Mouse (Mus musculus): ENCODE measurements around the gene Dhcr7.

DNA sequence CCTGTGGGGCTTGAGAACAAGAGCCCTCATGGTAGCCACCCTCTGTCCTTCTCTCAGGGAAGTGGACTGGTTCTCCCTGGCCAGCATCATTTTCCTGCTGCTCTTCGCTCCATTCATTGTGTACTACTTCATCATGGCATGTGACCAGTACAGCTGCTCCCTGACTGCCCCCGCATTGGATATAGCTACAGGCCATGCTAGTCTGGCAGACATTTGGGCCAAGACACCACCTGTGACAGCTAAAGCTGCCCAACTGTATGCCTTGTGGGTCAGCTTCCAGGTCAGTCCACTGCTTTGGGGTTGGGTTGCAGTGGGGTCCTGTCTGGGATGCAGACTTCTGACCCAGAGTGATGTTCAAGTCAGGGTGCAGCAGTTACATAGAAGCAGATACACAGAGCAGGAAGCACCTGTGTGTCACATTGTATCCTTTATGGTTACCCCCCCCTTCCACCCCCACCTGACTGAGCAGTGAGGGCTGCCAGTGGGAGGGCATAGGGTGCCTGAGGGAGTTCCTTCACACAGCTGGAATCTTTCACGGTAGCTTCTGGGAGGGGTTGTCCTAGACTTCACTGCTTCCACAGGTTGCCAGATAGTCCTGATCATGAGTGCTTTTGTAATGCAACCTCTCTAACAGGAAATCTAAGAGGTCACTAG is 14.9 kb downstream of the Dhcr7 start:
- TF ChIP-seq CTCF (conservative IDR thresholded peaks at IDR 0.05; ENCODE audit: low read length) (no peak), POU5F1 (IDR thresholded peaks at IDR 0.05; ENCODE audit: borderline replicate concordance, low read length) (no peak)
